Mouse (Mus musculus): ENCODE data around the gene Depp1.
"Not testable (repeated sequence)": the region's sequence is repeated elsewhere in the genome, so short reads cannot be mapped to it uniquely, and the experiment has no call there.

Depp1 gene

DNA sequence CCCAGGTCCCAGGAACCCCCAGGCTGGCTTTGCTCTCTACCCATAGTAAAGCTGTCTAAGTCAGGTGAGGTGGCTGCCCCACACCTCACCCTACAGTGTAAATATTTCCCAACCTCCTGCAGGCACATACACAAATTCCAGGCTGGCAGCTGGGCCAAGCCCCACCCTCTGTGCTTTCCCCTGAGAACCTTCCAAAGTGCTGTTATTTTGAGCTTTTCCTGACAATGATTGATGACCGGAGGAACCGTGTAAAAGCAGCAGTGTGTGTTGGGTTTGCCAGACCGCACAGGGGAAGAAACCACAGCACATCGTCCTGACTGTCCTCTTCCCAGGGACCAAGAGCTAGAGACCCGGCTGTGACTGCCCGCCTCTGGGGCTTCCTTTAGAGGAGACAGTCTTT, at the start of gene Depp1:
TSS of gene Depp1 (plus strand) at position 204 of the 400 bp plus-strand sequence.
- DNase-seq (ENCODE audit: low read depth) = no peak

DNA sequence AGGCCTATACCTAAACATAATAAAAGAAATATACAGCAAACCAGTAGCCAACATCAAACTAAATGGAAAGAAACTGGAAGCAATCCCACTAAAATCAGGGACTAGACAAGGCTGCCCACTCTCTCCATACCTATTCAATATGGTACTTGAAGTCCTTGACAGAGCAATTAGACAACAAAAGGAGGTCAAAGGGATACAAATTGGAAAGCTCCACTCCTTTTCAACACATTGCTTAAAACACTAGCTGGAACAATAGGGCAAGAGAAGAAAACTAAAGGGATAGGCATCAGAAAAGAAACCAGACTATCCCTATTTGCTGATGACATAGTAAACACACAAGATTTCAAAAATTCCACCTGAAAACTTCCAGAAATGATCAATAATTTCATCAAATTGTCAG, 49.4 kb upstream of the Depp1 start:
- not testable (repeated sequence) for DNase-seq (ENCODE audit: low read depth)

DNA sequence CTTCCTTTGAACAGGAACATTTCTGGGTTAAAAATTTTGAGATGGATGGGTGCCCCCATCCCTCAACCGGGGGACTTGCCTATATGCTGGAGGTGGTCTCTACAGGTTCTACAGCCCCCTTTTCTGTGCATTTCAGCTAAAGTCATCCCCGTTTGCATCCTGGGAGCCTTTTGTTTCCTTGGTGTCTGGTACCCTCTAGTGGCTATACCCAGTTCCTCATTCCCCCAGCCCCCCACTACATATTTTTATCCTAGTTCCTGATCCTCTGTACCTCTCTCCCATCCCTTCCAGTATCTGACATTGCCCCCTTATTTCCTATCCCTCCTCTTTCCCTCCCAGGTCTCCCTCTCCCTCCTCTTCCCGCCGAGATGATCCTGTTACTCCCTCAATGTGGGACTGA, 43.2 kb upstream of the Depp1 start:
- DNase-seq (ENCODE audit: low read depth) = no peak

DNA sequence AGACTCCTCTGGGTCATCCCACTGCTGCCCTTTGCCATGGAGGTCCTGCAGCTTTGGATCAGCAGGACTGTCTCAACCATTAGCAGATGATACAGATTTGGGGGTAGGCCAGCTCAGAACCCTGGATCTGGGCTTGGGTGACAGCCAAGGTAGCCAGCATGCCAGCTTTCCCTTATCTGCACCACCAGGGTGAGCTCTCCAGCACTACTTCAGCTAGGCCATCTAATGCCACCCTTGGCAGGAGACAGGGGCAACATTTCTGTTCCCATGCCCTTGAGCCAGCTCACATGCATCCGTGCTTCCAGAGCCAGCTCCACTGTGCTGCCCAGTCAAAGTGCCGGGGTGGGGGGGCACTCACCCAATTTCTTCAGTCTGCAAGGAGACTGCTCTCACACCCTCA, 34.7 kb upstream of the Depp1 start:
- DNase-seq (ENCODE audit: low read depth) = no peak

DNA sequence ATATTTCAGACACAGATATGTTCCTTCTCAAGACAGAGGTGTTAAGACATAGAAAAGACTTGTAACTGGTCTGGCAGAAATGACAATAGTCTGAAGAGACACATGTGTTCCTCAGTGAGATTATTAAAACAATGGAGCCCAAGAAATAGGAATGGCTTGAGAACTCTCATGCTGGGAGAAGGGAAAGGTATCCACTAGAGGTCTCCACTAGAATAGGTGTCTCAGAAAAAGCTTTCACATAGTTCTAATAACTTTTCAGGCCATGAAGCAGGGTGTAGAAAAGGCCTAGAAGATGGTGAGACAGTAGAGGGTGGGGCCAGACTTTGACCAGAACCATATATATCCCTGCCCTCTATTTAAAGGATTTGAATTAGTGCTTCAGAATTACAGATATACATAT, 32.3 kb upstream of the Depp1 start:
- no peak for DNase-seq (ENCODE audit: low read depth)

DNA sequence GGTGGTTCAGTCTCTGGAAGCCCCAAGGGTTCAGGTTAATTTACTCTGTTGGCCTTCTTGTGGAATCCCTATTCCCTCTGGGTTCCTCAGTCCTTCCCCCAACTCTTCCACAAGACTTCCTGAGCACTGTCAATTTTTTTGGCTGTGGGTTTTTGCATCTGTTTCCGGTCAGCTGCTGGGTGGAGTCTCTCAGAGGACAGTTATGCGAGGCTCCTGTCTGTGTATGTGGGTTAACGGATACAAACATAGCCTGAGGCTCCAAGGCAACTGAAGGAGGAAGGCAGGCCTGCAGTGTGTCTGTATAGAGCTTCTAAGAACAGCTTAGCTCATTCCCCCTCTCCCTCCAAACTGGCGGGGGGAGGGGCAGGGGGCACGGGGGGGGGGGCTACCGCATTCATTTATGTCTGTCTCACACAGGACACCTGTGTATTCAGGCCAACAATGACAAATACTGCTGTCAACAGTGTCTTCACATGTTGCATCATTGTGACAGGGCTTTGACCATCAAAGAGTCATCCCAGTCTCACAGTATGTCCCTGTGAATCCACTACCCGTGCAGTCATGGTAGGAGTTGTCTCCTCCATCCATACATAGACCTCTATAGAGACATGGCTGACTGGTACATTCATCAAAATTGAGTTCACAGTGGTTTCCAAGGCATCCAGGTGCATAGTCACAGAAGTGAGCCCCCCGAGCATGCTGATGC, 28.9 kb upstream of the Depp1 start:
- DNase-seq (ENCODE audit: low read depth) = peak; percentile 41

DNA sequence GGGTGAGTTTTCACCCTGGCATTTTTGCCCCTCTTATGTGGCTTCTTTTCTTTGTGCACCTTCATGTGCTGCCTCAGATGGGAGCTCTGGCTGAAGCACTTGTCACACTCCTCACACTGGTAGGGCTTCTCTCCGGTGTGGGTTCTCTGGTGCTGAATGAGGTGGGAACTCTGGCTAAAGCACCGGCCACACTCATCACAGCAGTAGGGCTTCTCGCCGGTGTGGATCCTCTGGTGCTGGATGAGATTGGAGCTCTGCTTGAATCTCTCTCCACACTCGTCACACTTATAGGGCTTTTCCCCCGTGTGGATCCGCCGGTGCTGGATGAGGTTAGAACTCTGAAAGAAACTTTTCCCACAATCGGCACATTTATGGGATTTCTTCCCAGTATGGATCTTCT, 24.0 kb upstream of the Depp1 start:
- DNase-seq (ENCODE audit: low read depth) = not testable (repeated sequence)

DNA sequence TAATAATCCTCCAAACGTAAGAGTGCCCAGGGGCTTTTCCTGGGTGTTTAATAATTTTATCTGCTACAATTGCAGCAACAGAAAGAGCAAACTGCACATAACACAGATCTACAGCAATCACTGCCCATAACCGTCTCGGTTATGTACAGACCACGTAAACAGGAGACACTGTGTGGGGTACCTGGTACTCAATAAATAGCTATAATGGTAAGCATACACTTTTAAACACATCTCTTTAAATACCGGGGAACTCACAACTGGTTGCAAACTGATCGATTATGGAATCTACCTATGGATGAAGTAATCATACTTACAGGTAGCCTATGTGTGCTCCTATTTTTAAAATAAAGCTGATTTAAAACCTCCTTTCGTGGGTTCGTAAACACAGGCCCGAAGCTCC, 22.3 kb upstream of the Depp1 start:
- DNase-seq (ENCODE audit: low read depth) = no peak

DNA sequence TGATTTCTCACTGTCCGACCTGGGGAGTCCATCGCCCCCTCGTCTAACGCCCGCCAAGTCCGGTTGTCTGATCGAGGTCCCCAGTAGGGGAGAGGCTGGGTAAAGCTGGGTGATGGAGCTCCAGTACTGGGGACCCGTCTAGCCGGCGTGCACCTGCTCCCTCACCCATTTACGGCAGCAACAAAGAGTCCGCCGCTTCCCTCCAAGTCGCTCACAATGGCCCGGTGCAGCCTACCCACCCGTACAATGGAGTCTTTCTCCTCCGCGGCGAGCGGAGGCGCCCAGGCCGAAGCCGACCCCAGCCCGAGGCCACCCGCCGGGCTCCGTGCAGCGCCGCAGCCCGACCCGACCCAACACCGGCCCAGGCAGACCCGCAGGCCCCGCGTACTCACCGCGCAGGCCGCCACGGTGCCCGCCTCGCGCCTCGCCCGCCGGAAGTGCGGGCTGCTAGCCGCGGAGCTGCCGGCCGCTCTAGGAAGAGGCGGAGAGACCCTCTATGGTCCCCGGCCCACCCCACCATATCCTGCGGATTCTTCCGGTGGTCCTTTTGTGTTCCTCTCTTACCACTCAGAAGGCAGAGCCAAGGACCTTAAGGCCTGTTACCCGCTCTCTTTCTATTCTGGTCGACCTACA, 21.8 kb upstream of the Depp1 start, which contains the start of gene Zfp422:
TSS of gene Zfp422 (minus strand) at position 461 of the 633 bp plus-strand sequence.
- DNase-seq (ENCODE audit: low read depth) = peak; percentile 26

DNA sequence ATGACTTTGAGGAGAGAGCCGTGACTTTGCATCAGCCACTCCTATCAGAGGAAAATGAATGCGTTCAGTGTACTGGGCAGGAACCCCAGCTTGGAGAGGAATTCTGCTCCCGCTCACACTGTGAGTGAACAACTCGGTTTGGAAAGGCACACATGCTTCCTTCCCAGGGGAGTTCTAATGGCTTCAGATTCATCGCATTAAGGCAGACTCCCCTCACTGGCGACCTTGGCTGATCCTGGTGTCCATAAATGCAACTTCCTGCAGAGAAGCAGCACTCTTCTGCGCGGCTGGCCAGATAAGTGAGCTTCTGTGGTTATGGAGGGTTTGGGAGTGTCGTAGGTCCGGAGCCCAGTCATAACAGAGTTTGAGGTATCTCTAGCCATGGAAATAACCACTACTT, 20.6 kb upstream of the Depp1 start:
- DNase-seq (ENCODE audit: low read depth) = no peak

DNA sequence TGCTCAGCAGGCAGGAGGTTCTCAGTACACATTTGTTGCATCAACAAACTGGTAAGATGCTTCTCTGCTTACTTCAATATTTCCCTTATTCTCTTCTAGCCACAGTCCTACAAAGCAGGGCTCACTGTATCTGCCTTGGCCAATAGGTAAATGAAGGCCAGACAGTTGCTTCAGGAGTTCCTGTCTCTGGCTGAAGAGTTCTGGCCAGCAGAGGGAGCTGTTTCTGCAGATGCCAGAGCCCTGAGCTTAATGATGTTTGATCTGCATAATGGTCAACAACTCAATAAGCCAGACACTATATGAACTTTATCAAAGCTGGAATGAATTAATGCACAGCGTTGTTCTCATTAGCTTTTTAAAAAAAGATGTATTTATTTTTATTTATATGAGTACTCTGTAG, 18.3 kb upstream of the Depp1 start:
- DNase-seq (ENCODE audit: low read depth) = peak; percentile 66

DNA sequence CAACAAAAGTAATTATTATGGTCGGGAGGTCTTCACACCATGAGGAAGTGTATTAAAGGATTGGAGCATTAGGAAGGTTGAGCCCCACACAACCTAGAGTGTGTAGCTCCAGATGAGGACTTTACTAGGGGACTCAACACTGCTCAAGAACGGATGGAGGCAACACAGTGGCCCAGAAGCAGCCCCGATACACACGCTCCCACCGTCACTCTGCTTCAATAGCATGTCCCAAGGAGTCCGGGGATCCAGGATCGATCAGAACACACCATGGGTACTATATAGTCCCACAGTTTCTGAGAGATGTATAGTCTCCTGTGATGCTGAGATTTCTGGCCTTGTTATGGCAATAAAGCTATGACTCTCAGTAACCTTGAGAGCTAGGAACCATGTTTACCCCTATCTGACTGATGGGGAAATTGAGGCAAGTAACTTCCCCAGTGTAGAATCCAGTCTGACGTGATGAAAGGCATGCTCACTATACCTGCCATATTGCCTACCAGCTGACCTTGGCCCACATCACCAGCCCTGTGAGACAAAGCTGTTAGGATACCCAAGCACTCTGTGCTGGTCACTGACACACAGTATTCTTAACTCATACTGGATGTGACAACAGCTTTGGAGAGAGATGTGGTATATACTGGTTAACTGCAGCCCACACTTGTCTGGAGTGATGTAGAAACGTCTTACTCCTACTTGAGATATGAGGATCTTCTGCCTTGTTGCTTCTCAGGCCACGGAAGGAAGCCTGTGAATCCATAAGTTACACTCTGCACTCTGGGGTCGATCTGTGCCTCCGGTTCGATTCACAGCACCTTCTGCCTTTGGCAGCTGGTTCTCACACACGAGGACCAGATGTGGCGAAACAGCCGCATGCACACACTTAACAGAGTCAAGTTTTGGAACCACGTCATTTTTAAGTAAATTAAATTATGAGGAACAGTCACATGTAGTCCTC, 16.4 kb upstream of the Depp1 start:
- DNase-seq (ENCODE audit: low read depth) = no peak

DNA sequence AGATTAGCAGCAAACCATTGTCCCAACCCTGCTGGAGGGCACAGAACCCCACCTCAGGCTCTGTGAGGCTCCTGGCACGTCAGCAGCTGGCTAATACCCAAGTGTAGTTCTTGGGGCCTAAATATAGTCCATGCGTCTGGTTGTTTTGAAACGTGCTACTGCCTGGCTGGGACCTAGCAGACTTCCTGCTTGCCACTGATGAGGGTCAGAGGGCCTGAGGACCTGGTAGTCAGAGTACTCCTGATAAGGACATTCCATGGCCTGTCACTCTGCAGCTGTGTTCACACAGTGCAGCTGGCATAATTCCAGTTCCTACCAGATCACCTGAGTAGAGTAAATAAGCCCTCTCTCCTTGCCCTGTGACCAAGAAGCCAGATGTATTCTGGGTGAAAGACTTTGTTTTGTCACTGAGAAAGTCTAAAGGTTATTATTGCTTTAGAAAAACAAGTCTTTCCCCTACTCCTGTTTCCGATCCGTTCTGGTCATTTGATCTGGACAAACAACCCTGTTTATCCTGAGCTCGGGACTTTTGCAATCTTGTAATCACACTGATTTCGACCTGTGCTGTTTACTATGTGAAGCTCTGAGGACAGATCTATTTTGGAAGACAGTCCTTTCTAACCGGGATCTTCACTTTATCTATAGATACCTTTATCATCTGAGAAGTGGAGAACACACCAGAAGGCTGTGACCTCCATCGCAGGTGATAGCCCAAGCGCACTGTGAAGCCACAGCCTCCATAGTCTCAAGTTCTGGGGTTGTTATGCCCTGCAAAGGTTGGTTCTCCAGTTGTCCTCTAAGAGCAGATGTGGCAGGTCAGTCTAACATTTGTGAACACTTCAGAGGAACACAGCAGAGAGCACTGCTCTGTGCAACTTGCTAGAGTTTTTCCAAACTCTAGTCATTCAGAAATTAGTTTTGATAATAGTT, 14.9 kb upstream of the Depp1 start:
- no peak for DNase-seq (ENCODE audit: low read depth)

DNA sequence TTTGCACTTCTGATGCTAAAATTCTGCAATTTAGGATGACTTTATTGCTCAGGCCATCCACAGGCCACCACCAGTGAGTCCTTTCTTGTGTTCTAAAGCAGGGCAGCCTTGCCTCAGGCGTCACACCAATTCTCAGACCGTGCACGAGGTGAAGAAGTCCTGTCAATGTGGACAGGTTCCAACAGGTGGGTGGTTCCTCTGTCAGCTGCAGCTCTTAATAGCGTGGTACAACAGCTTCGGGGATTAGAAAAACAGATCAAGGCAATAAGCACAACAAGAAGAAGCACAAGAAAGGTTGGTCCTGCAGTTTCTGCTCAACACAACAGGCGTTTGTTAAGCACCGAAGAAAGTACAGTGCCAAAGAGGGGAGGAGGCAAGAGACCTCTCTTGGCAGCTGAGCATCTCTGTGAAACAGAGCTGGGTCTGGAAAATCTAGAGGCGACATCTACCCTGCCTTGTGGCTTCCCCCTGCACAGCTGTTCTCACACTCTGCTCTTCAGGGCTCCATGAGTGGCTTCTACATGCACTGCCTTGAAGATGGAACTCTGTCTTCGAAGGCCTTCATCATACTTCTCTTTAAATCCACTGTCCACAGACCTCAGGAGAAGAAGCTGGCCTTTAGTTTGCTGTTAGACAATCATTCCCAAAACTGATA, 13.7 kb upstream of the Depp1 start:
- no peak for DNase-seq (ENCODE audit: low read depth)

DNA sequence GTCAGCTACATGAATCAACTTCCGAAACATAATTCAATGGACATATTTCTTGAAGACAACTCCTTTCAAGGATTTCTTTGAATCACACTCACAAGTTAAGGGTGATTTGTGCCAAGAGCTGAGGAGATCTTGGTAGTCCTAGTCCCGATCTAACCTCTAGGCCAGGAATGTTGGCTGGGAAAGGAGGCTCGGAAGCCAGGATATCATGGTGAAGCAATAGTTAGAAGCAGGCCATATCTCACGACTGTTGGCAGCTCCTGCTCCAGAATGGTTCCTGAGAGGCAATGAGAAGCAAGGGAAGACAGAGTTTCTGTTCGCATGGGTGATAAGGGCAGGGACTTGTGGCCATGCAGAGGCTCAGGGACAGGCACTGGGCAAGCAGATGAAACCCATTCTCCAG, 12.9 kb upstream of the Depp1 start:
- DNase-seq (ENCODE audit: low read depth) = no peak

DNA sequence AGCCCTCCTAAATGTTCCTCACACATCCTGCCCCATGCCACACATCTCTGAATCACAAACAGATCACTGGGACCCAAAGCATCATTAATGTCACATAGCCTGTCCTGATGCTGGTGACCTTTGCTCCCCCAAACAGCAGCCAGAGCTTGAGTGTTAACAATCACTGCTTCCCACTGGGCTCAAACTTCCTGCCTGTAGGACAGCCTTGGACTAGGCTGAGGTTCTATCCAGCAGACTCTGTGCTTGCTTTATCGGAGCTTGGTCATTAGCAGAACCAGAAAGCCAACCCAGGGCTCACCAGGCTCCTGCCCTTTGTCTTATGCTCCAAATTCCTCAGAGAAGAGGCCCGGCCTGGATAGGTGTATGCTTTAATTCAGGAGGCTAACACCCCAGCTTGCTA, 11.5 kb upstream of the Depp1 start:
- DNase-seq (ENCODE audit: low read depth) = no peak

DNA sequence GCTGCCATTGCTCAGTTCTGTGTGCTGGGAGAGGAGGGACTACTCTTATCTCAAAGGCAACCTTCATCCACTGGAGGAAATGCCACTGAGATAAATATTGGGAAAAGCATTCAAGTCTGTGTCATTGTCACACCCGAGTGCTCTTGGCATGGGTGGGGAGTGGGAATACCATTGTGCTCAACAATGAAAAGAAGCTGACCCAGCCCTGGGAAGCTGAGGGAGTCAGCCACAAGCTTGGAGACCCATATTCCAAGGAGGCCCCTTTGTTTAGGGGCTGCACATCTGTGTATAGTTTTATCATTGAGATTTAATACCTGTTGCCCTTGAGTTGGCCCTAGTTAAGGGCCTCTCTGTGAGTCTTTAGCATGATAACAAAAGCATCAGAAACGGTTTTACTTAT, 10.7 kb upstream of the Depp1 start:
- no peak for DNase-seq (ENCODE audit: low read depth)

DNA sequence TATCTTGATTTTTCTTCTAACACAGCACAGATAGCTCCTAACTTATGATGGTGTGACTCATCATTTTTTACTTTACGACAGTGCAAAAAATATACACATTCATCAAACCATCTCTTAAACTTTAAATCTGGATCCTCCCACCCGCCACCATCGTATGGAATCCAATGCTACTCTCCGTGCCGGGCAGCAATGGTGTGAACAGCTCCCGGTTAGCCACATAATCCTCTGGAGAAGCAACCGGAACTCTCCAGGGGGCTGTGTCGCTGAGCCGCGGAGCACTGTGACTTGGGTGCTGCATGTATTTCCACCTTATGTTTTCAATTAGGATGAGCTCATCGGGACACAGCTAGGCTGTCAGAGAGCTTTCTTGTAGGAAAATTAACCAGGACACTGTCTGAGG, 7.5 kb upstream of the Depp1 start:
- no peak for DNase-seq (ENCODE audit: low read depth)

DNA sequence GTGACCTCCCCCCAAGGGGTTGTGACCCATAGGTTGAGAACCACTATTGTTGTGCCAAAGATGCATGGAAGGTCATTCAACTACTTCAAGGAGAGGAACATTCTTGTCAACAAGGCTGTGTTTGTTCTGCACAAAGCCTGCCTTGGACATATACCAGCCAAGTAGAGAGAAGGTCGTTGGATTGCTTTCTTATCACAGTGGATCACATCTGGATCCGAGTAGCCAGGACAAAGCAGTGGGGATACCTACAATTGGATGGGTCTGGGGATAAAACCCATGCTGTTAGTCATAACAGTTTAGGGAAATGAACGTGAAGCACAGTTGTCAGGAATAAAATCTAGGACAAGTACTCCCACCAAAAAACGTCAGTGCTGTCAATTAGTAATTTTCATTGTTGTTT, 6.5 kb upstream of the Depp1 start:
- no peak for DNase-seq (ENCODE audit: low read depth)

DNA sequence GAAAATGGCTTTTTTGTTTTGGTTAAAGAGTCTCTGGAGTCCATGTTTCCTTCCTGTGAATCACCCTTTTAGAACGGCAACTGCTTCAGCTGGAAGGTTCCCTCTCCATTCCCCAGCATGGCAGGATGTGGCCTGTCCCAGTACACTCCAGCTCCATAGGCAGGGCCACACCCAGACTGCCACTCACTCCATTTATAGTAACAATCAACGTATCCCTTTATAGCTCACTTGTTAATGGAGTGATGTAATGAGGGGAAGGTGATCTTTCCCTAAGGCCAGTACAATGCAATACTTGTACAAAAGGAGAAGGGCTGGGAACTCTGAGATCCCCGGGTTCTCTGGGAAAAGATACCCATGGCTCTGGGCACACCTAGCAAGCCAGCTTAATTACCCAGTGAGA, 6.1 kb upstream of the Depp1 start:
- DNase-seq (ENCODE audit: low read depth) = no peak

DNA sequence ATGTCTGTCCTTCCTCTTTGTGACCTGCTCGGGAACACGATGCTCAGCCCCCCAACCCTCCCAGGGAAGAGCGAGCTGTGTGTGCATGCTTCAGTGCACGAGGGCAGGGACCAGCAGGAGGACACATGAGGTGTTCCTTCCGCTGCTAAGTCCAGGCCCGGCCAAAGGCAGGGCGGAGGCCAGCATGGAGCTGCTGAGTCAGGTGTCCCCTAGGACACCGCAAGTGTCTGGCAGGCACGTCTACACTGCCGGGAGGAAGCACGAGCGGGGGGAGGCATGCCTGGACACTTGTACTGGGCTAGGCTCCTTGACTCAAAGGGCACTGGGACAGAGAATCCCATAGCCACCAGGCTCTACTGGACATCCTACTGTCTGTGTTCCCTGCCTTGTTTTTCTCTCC, 2.6 kb upstream of the Depp1 start:
- no peak for DNase-seq (ENCODE audit: low read depth)

Data from c-Kit-positive CD71-negative TER-119-negative erythroid progenitor cells, embryonic 14.5 days (primary cell).